Mouse (Mus musculus) limb, embryonic 13.5 days (tissue): ENCODE measurements around the gene Cldn15. TPM values are rescaled to one million over a fixed set of nuclear protein-coding genes. Genes with fewer than 3 reads are reported as not detected.

Experiments
- ATAC-seq: fragments of 200-750 bp; cut with Nextera tagmentation; 2 replicates; pipeline ENCODE4 v1.8.0; 2017; ENCODE audit warnings: low read depth, moderate number of reproducible peaks, moderate TSS enrichment; ENCODE audit not compliant: low FRiP score
- H3K27ac ChIP-seq: fragments of 300-500 bp; sonication (generic); 2 replicates; pipeline ENCODE4 v1.5.1; 2015; ENCODE audit warnings: inconsistent platforms, mild to moderate bottlenecking, moderate library complexity
- H3K27me3 ChIP-seq: fragments of 300-500 bp; sonication (generic); 2 replicates; pipeline ENCODE4 v1.6.1; 2015; ENCODE audit warnings: mild to moderate bottlenecking, inconsistent platforms
- H3K36me3 ChIP-seq: fragments of 300-500 bp; sonication (generic); 2 replicates; pipeline ENCODE4 v1.6.1; 2015; ENCODE audit warnings: inconsistent platforms, mild to moderate bottlenecking, moderate library complexity
- H3K4me1 ChIP-seq: fragments of 300-500 bp; sonication (generic); 2 replicates; pipeline ENCODE4 v1.6.1; 2015; ENCODE audit warnings: inconsistent platforms
- H3K4me2 ChIP-seq: fragments of 300-500 bp; sonication (generic); replicated peaks from 2 replicates; pipeline ENCODE4 v1.6.1; 2015; ENCODE audit warnings: inconsistent platforms, mild to moderate bottlenecking, moderate library complexity
- H3K4me3 ChIP-seq: fragments of 300-500 bp; sonication (generic); 2 replicates; pipeline ENCODE4 v1.5.1; 2015; ENCODE audit warnings: moderate library complexity, mild to moderate bottlenecking, inconsistent platforms
- H3K9ac ChIP-seq: fragments of 300-500 bp; sonication (generic); 2 replicates; pipeline ENCODE4 v1.6.1; 2015; ENCODE audit warnings: mild to moderate bottlenecking, inconsistent platforms
- H3K9me3 ChIP-seq: fragments of 300-500 bp; sonication (generic); 2 replicates; pipeline ENCODE4 v1.6.1; 2016; ENCODE audit warnings: inconsistent platforms
- whole genome bisulfite sequencing: fragments of 180-500 bp; shearing (Covaris S2); methylation state at CpG from one replicate; pipeline ENCODE4 v1.1.7; 2015; 5-methylcytosine and 5-hydroxymethylcytosine counted together
- polyA plus RNA-seq: library from polyadenylated mRNA; unstranded; fragments of >200 nt; fragmentation: Nextera tagmentation; extraction: Ambion mirVana; gene quantifications from 2 replicates; pipeline ENCODE4 v1.2.1, GENCODE M21; 2015

The Cldn15 gene
- 0.10 and 0.20 TPM in 2 replicates for polyA plus RNA-seq

GRCm38 (mm10) chr5:136966331-136966730 lies at the start of gene Cldn15:
Gene Cldn15 (plus strand): TSS chr5:136966616.
- Histone ChIP-seq H3K4me2 (no peak within 1 kb of the TSS), H3K9me3 (no peaks in the 10 kb centered on the region), H3K9ac (no peak within 1 kb of the TSS), H3K27me3 (no peaks in the 10 kb centered on the region), H3K36me3 (peaks cover 45% of the 10 kb centered on the region), H3K4me3 (no peak within 1 kb of the TSS), H3K4me1 (peaks cover 20% of the 10 kb centered on the region), H3K27ac (peak within 1 kb of the TSS; percentile 22; the same call in 1 of the 2 replicates)
- ATAC-seq: no peak
- 68% methylated on average over 6 of the region's 6 CpGs for WGBS

DNA sequence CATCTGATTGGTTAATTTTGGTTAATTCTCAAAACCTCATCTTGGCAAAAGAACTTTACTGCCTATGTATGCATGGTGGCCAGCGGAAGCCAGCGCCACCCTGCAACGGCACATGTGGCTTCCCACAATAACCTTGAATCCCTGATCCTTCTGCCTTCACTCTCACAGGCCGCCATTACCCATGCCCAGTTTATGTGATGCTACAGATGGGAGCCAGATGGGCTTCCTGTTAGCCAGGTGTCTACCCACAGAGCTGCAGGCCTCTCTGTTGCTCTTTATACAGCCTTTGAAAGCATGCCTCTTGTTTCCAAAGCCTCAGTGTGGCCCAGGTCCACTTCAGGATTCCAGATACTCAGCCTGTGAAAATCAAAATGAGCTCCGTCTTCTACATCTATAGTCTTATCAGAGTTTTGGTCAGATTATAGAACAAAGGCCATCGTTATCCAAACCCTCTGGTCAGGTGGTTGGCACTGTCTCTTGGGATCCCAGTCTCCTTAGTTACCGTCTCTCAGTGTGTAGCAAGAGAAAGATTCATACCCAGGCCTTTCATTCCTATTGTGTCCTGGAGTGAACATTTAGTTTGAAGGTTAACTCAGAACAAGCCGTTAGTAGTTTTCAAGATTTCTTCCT lies 48.7 kb upstream of the Cldn15 start:
- no peak overlapping the region for H3K9ac ChIP-seq

DNA sequence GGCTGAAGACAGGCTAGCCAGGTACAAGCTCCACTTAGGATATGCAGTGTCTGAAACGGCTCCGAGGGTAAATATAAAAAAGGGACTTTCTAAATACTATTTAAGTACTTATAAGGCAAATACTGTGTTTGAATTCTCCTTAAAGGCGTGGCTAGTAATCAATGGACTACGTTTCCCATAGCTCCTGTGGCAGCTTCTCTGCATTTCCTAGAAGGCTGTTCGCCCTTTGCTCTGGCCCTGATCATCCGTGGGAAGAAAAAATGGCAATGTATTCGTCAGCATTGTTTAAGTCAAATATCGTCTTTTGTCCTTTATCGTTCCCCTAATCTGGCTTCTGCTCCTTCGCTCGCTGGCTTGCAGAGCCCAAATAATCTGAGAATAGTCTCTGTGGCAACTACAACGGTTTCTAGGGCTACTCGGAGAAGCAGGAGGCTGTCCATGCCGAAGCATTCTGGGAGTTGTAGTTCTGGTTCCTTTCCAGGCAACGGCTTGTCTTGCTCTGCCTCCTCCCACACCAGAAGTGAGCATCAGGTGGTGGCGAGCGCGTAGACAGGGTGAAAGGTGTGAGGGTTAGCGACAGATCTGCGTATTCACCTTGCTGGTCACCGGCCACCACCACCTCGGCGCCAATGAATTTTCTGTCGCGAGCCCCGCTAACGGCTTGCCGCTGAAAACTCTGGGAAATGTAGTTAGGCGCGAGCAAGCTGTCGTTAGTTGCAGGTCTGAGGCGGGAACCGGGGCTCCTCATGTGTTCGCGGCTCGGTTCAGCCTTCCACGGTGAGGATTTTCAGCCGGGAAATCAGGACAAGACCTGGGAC lies 47.6 kb upstream of the Cldn15 start:
- Histone ChIP-seq H3K27me3 (no peaks in the 10 kb centered on the region), H3K36me3 (peaks cover 2% of the 10 kb centered on the region; the same call in 1 of the 2 replicates), H3K9ac (peak overlapping the region; percentile 74), H3K27ac (0 out of 2 replicates have a peak overlapping the region, but pooled peaks have one; percentile 2), H3K4me2 (peak overlapping the region; percentile 76), H3K4me1 (peaks cover 6% of the 10 kb centered on the region), H3K4me3 (peak overlapping the region; percentile 60), H3K9me3 (no peaks in the 10 kb centered on the region)
- peak; percentile 89 for ATAC-seq
- WGBS: 2% methylated on average over 38 of the region's 38 CpGs

More for the DNA sequence above, 48.7 kb upstream of the Cldn15 start:
- Histone ChIP-seq H3K4me2 (no peak overlapping the region), H3K27ac (no peak overlapping the region), H3K27me3 (no peaks in the 10 kb centered on the region), H3K4me1 (peaks cover 6% of the 10 kb centered on the region), H3K4me3 (no peak overlapping the region), H3K9me3 (no peaks in the 10 kb centered on the region), H3K36me3 (peaks cover 13% of the 10 kb centered on the region)
- no peak for ATAC-seq
- WGBS: 93% methylated on average over 8 of the region's 8 CpGs

GRCm38 (mm10) chr5:136919546-136920301 lies 46.7 kb upstream of the Cldn15 start:
- Histone ChIP-seq H3K27ac (no peak overlapping the region), H3K4me1 (peaks cover 6% of the 10 kb centered on the region), H3K36me3 (no peaks in the 10 kb centered on the region), H3K9me3 (no peaks in the 10 kb centered on the region), H3K27me3 (no peaks in the 10 kb centered on the region), H3K4me3 (peak overlapping the region; percentile 60), H3K4me2 (peak overlapping the region; percentile 76), H3K9ac (peak overlapping the region; percentile 74)
- WGBS: 21% methylated on average over 18 of the region's 18 CpGs
- no peak for ATAC-seq

- H3K9ac ChIP-seq: no peak overlapping the region
- no peak overlapping the region for H3K4me3 ChIP-seq
- H3K27ac ChIP-seq: no peak overlapping the region
- no peaks in the 10 kb centered on the region for H3K9me3 ChIP-seq
- no peak for ATAC-seq
- WGBS: 87% methylated on average over 9 of the region's 9 CpGs
- H3K27me3 ChIP-seq: no peaks in the 10 kb centered on the region
- H3K4me1 ChIP-seq: peaks cover 6% of the 10 kb centered on the region
- no peak overlapping the region for H3K4me2 ChIP-seq
- H3K36me3 ChIP-seq: peaks cover 15% of the 10 kb centered on the region
Observed at GRCm38 (mm10) chr5:136922830-136923229, 43.6 kb upstream of the Cldn15 start.

- H3K27ac ChIP-seq: no peak overlapping the region
- no peaks in the 10 kb centered on the region for H3K27me3 ChIP-seq
- peaks cover 6% of the 10 kb centered on the region for H3K4me1 ChIP-seq
- no peak overlapping the region for H3K9ac ChIP-seq
- no peak overlapping the region for H3K4me2 ChIP-seq
- peaks cover 15% of the 10 kb centered on the region for H3K36me3 ChIP-seq
- no peaks in the 10 kb centered on the region for H3K9me3 ChIP-seq
- no peak overlapping the region for H3K4me3 ChIP-seq
- ATAC-seq: no peak
- 63% methylated on average over 7 of the region's 7 CpGs for WGBS
Observed at GRCm38 (mm10) chr5:136923751-136924478, 42.5 kb upstream of the Cldn15 start.

DNA sequence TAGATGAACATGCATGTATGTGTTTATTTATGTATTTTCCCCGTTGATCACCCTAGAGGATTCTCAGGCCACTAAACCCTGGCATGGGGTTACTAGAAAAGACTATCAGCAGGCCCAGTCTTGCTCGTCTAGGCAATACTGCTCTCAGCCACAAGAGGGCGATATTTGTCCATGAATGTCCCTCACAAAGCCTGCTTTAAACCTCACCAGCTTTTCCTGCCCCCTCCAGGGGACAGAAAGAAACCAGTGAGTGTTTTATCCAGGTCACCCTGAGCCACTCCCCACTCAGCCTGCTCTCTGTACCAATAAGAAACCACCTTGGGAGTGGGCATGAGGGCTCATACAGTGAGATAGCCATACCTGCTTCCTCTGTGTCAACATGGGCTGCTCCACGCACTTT lies 37.3 kb upstream of the Cldn15 start:
- 20% methylated on average over 4 of the region's 4 CpGs for WGBS
- peaks cover 18% of the 10 kb centered on the region for H3K36me3 ChIP-seq
- H3K4me1 ChIP-seq: peaks cover 4% of the 10 kb centered on the region; the same call in 1 of the 2 replicates
- no peaks in the 10 kb centered on the region for H3K9me3 ChIP-seq
- H3K9ac ChIP-seq: peak overlapping the region; percentile 39
- H3K27ac ChIP-seq: no peak overlapping the region
- no peaks in the 10 kb centered on the region for H3K27me3 ChIP-seq
- H3K4me2 ChIP-seq: no peak overlapping the region
- no peak overlapping the region for H3K4me3 ChIP-seq
- peak; percentile 69 for ATAC-seq

- no peak overlapping the region for H3K4me3 ChIP-seq
- no peak overlapping the region for H3K27ac ChIP-seq
- H3K4me2 ChIP-seq: no peak overlapping the region
- no peaks in the 10 kb centered on the region for H3K27me3 ChIP-seq
- H3K4me1 ChIP-seq: peaks cover 4% of the 10 kb centered on the region; the same call in 1 of the 2 replicates
- peaks cover 4% of the 10 kb centered on the region for H3K36me3 ChIP-seq
- ATAC-seq: no peak
- no peak overlapping the region for H3K9ac ChIP-seq
- 85% methylated on average over 14 of the region's 14 CpGs for WGBS
- no peaks in the 10 kb centered on the region for H3K9me3 ChIP-seq
Observed at GRCm38 (mm10) chr5:136931896-136932295, 34.5 kb upstream of the Cldn15 start.

DNA sequence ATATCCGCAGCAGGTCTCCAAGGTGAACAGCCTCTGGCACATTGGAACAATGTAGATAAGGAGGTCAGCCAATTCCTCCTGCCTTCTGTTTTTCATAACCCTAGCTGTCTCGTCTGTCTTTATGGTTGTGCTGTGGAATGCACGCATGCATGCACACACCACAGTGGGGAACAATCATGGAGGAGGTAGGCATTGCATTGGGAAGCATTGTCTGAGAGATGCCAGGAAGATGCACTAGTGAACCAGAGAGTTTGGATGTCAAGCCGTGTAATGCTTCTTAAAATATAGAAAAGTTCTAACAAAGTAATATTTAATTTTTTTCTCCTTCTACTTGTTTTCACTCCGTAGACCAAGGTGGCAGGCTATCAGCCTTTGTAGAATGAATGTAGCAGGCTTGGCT lies 33.5 kb upstream of the Cldn15 start:
- WGBS: 80% methylated on average over 5 of the region's 5 CpGs
- H3K9me3 ChIP-seq: no peaks in the 10 kb centered on the region
- ATAC-seq: no peak

GRCm38 (mm10) chr5:136933930-136934329 lies 32.5 kb upstream of the Cldn15 start:
- no peak overlapping the region for H3K9ac ChIP-seq
- no peaks in the 10 kb centered on the region for H3K9me3 ChIP-seq

More for the DNA sequence above, 33.5 kb upstream of the Cldn15 start:
- Histone ChIP-seq H3K4me2 (no peak overlapping the region), H3K27me3 (no peaks in the 10 kb centered on the region), H3K27ac (no peak overlapping the region), H3K36me3 (peaks cover 3% of the 10 kb centered on the region; the same call in 1 of the 2 replicates), H3K4me1 (peaks cover 4% of the 10 kb centered on the region; the same call in 1 of the 2 replicates), H3K9ac (no peak overlapping the region), H3K4me3 (no peak overlapping the region)

DNA sequence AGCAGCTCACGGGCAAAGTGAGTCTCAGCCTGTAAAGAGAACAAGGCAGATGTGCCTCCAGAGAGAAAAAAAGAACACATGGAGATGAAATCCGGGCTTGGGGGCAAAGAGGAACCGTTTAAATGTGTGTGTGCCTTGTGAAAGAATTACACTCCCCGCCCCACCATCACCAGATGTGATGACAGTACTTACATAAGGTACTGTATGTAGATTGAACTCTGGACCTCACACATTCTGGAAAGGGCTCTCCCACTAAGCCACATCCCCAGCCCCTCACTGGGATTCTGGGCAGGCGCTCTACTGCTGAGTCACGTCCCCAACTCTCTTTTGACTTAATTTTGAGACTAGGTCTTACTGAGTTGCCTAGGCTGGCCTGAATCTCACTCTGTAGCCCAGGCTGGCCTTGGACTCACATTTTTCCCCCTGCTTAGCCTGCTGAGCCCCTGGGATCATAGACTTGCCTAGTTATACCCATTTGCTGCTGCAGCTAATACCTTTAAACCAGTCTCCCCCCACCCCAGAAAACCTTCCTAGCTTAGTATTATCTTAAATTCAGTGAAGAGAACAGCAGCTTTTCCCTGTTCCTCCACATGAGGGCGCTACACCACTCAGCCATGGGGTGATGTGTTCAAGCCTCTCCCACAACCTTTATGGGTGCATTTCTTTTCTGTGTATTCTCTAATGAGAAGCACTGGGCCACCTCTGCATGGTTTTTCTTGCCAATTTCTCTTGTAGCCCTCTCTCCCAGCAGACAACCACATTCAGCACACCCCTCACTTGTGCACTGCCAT lies 30.3 kb upstream of the Cldn15 start:
- Histone ChIP-seq H3K4me2 (no peak overlapping the region), H3K27ac (no peak overlapping the region)
- WGBS: 56% methylated on average over 7 of the region's 7 CpGs

More at GRCm38 (mm10) chr5:136933930-136934329, 32.5 kb upstream of the Cldn15 start:
- Histone ChIP-seq H3K4me2 (no peak overlapping the region), H3K4me1 (peaks cover 4% of the 10 kb centered on the region; the same call in 1 of the 2 replicates), H3K36me3 (peaks cover 3% of the 10 kb centered on the region; the same call in 1 of the 2 replicates), H3K27ac (no peak overlapping the region), H3K27me3 (no peaks in the 10 kb centered on the region), H3K4me3 (no peak overlapping the region)
- 89% methylated on average over 6 of the region's 6 CpGs for whole genome bisulfite sequencing
- no peak for ATAC-seq

More for the DNA sequence above, 30.3 kb upstream of the Cldn15 start:
- no peak for ATAC-seq
- Histone ChIP-seq H3K4me3 (no peak overlapping the region), H3K36me3 (no peaks in the 10 kb centered on the region; the same call in 1 of the 2 replicates), H3K4me1 (no peaks in the 10 kb centered on the region), H3K27me3 (no peaks in the 10 kb centered on the region), H3K9me3 (no peaks in the 10 kb centered on the region), H3K9ac (no peak overlapping the region)
